Mouse (Mus musculus) liver, postnatal 0 days (tissue): ENCODE results near the gene Meis1. TPM values are rescaled to one million over a fixed set of nuclear protein-coding genes. Genes with fewer than 3 reads are reported as not detected.
A peak's percentile ranks its signal among the peaks of the same experiment; 100 is the strongest.

Source experiments
- ATAC-seq: fragments of 200-750 bp; cut with Nextera tagmentation; 2 replicates; pipeline ENCODE4 v1.8.0; 2017; ENCODE audit warnings: mild to moderate bottlenecking, moderate library complexity
- DNase-seq: peaks from one replicate; pipeline ENCODE4 v3.0.0-alpha.2; 2016
- H3K27ac ChIP-seq: fragments of 300-500 bp; sonication (generic); 2 replicates; pipeline ENCODE4 v1.5.1; 2014; ENCODE audit warnings: antibody characterized with exemption, moderate library complexity, mild to moderate bottlenecking, low read depth
- H3K27me3 ChIP-seq: fragments of 300-500 bp; sonication (generic); 2 replicates; pipeline ENCODE4 v1.6.1; 2014; ENCODE audit warnings: low read length, control low read depth, mixed read lengths; ENCODE audit not compliant: insufficient read depth
- H3K36me3 ChIP-seq: fragments of 300-500 bp; sonication (generic); replicated peaks from 2 replicates; pipeline ENCODE4 v1.6.1; 2014; ENCODE audit warnings: mild to moderate bottlenecking, control low read depth, low read length, moderate library complexity, mixed read lengths; ENCODE audit not compliant: insufficient read depth
- H3K4me1 ChIP-seq: fragments of 300-500 bp; sonication (generic); 2 replicates; pipeline ENCODE4 v1.6.1; 2014; ENCODE audit warnings: antibody characterized with exemption, mild to moderate bottlenecking, control low read depth; ENCODE audit not compliant: insufficient read depth
- H3K4me2 ChIP-seq: fragments of 300-500 bp; sonication (generic); 2 replicates; pipeline ENCODE4 v1.6.1; 2014; ENCODE audit warnings: low read depth, mild to moderate bottlenecking, low read length, moderate library complexity, mixed read lengths
- H3K4me3 ChIP-seq: fragments of 300-500 bp; sonication (generic); 2 replicates; pipeline ENCODE4 v1.5.1; 2014; ENCODE audit warnings: low read depth, low read length
- H3K9ac ChIP-seq: fragments of 300-500 bp; sonication (generic); replicated peaks from 2 replicates; pipeline ENCODE4 v1.6.1; 2014; ENCODE audit warnings: mild to moderate bottlenecking, moderate library complexity
- H3K9me3 ChIP-seq: fragments of 300-500 bp; sonication (generic); 2 replicates; pipeline ENCODE4 v1.6.1; 2016; ENCODE audit warnings: mild to moderate bottlenecking, control low read depth, low read length, mixed read lengths
- CTCF ChIP-seq: sonication (generic); IDR thresholded peaks from 2 replicates; pipeline ENCODE4 v1.5.1; 2016; ENCODE audit warnings: antibody characterized with exemption, low read depth
- EP300 ChIP-seq: IDR thresholded peaks from 2 replicates; pipeline ENCODE4 v1.6.1; 2016; ENCODE audit warnings: antibody characterized with exemption, low read depth, mild to moderate bottlenecking
- WGBS: fragments of 180-500 bp; shearing (Covaris S2); extraction: QIAGEN DNeasy Blood & Tissue Kit; methylation state at CpG from one replicate; pipeline ENCODE4 v1.1.7; 2014; ENCODE audit not compliant: insufficient replicate concordance; 5-methylcytosine and 5-hydroxymethylcytosine counted together
- polyA plus RNA-seq: library from polyadenylated mRNA; unstranded; fragments of >200 nt; fragmentation: Nextera tagmentation; extraction: Ambion mirVana; gene quantifications from 2 replicates; pipeline ENCODE4 v1.2.1, GENCODE M21; 2015

The Meis1 gene
- polyA plus RNA-seq, 1 experiment from 2014 or later, result 6.7 TPM

GRCm38 (mm10) chr11:18972968-18973367, 45.8 kb downstream of the Meis1 start:
- Histone ChIP-seq H3K27me3 (no peaks in the 10 kb centered on the region), H3K9me3 (no peaks in the 10 kb centered on the region), H3K36me3 (no peaks in the 10 kb centered on the region), H3K9ac (no peak overlapping the region), H3K4me1 (0 out of 2 replicates have a peak, but pooled peaks cover 3% of the 10 kb centered on the region), H3K4me3 (no peak overlapping the region), H3K27ac (no peak overlapping the region), H3K4me2 (no peak overlapping the region)
- TF ChIP-seq CTCF (no peak), EP300 (no peak)
- no peak for ATAC-seq
- no peak for DNase-seq

GRCm38 (mm10) chr11:18971551-18971950, 47.2 kb downstream of the Meis1 start:
- ATAC-seq (peak; percentile 70), DNase-seq (peak; percentile 40)
- Histone ChIP-seq H3K9me3 (no peaks in the 10 kb centered on the region), H3K27me3 (no peaks in the 10 kb centered on the region), H3K4me3 (no peak overlapping the region), H3K36me3 (no peaks in the 10 kb centered on the region), H3K9ac (no peak overlapping the region), H3K27ac (no peak overlapping the region), H3K4me2 (no peak overlapping the region), H3K4me1 (0 out of 2 replicates have a peak, but pooled peaks cover 3% of the 10 kb centered on the region)
- 37% methylated on average over 3 of the region's 3 CpGs for WGBS
- TF ChIP-seq CTCF (no peak), EP300 (no peak)

GRCm38 (mm10) chr11:18969920-18970336, 48.9 kb downstream of the Meis1 start:
- DNase-seq, result no peak
- Histone ChIP-seq H3K36me3 (no peaks in the 10 kb centered on the region), H3K4me1 (peaks cover 5% of the 10 kb centered on the region; the same call in 1 of the 2 replicates), H3K4me2 (no peak overlapping the region), H3K27me3 (no peaks in the 10 kb centered on the region), H3K9me3 (no peaks in the 10 kb centered on the region), H3K27ac (peak overlapping the region; percentile 44), H3K9ac (no peak overlapping the region), H3K4me3 (no peak overlapping the region)
- peak; percentile 46; the same call in 1 of the 2 replicates for ATAC-seq
- 22% methylated on average over 2 of the region's 2 CpGs for WGBS
- TF ChIP-seq CTCF (no peak), EP300 (peak; percentile 64)

- peaks cover 11% of the 10 kb centered on the region for H3K4me1 ChIP-seq
- H3K27ac ChIP-seq, result no peak overlapping the region
- H3K9ac ChIP-seq, result no peak overlapping the region
- no peaks in the 10 kb centered on the region for H3K27me3 ChIP-seq
- no peaks in the 10 kb centered on the region for H3K9me3 ChIP-seq
- ATAC-seq, result no peak
- H3K4me3 ChIP-seq, result no peak overlapping the region
- no peak for DNase-seq
- WGBS, result 39% methylated on average over 5 of the region's 5 CpGs
- no peak overlapping the region for H3K4me2 ChIP-seq
- H3K36me3 ChIP-seq, result no peaks in the 10 kb centered on the region
- TF ChIP-seq EP300 (no peak), CTCF (no peak)
Measured at GRCm38 (mm10) chr11:18964418-18964817, 54.4 kb downstream of the Meis1 start.

GRCm38 (mm10) chr11:18963202-18964136, 55.3 kb downstream of the Meis1 start:
- ATAC-seq (no peak), DNase-seq (no peak)
- H3K4me1 ChIP-seq, result peaks cover 11% of the 10 kb centered on the region
- no peaks in the 10 kb centered on the region for H3K36me3 ChIP-seq
- TF ChIP-seq CTCF, result no peak
- TF ChIP-seq EP300, result peak; percentile 50; the same call in 1 of the 2 replicates
- no peak overlapping the region for H3K4me3 ChIP-seq
- no peak overlapping the region for H3K9ac ChIP-seq
- H3K4me2 ChIP-seq, result no peak overlapping the region
- 27% methylated on average over 15 of the region's 15 CpGs for whole genome bisulfite sequencing
- no peaks in the 10 kb centered on the region for H3K9me3 ChIP-seq
- H3K27me3 ChIP-seq, result no peaks in the 10 kb centered on the region
- H3K27ac ChIP-seq, result no peak overlapping the region

GRCm38 (mm10) chr11:18959465-18959864, 59.3 kb downstream of the Meis1 start:
- no peaks in the 10 kb centered on the region for H3K27me3 ChIP-seq
- H3K9ac ChIP-seq, result no peak overlapping the region
- no peak for ATAC-seq
- no peak for DNase-seq
- no peaks in the 10 kb centered on the region for H3K36me3 ChIP-seq
- TF ChIP-seq EP300 (no peak), CTCF (no peak)
- no peak overlapping the region for H3K4me2 ChIP-seq
- no peak overlapping the region for H3K4me3 ChIP-seq
- WGBS, result 82% methylated on average over 1 of the region's 1 CpGs
- H3K4me1 ChIP-seq, result peaks cover 19% of the 10 kb centered on the region; the same call in 1 of the 2 replicates
- no peaks in the 10 kb centered on the region for H3K9me3 ChIP-seq
- no peak overlapping the region for H3K27ac ChIP-seq
